Mouse (Mus musculus): ENCODE measurements around the gene Disp3.

Disp3 gene

GRCm38 (mm10) chr4:148287476-148288054 lies at the start of gene Disp3:
Disp3 (minus strand) TSS chr4:148287965.
- ATAC-seq (ENCODE audit: low TSS enrichment), result 0 out of 2 replicates have a peak, but pooled peaks have one; percentile 0

GRCm38 (mm10) chr4:148330269-148330668 lies 42.5 kb upstream of the Disp3 start:
- ATAC-seq (ENCODE audit: low TSS enrichment), result no peak

- no peak for ATAC-seq (ENCODE audit: low TSS enrichment)
Measured at GRCm38 (mm10) chr4:148329431-148329830, 41.7 kb upstream of the Disp3 start.

GRCm38 (mm10) chr4:148328237-148328636 lies 40.5 kb upstream of the Disp3 start:
- no peak for ATAC-seq (ENCODE audit: low TSS enrichment)

DNA sequence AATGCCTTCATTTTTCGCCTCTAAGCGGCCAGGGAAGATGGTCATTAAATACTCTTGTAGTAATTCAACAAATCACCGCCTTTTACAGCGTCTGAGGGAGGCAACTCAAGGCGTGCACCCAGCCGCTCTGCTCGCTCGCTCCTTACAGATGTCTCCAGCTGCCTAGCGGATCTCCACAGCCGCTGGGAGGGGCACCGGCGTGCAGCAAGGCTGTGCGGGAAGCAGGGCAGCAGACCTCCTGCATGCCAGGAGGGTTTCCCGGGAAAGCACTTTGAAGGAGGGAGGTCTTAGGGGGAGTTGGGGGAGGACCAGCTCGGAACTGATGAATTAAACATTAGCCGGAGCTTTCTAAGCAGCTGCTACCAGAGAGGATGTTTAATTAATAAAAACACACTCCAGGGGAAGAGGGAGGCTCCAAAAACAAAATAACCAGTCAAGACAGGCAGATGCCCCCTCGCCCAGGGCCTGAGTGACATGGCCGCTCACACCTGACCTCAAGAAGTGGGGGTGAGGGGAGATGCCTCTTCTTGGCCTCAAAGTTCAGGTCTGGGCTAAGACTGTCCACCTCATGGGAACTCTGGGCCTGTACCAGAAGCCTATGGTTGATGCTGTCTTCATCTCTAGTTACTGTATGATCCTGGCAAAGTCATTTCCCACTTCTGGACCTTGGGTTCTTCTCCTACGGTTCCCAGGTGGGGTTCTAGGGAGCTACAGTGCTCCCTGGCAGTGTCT lies 39.7 kb upstream of the Disp3 start:
- ATAC-seq (ENCODE audit: low TSS enrichment), result no peak

- no peak for ATAC-seq (ENCODE audit: low TSS enrichment)
Measured at GRCm38 (mm10) chr4:148326791-148327190, 39.0 kb upstream of the Disp3 start.

DNA sequence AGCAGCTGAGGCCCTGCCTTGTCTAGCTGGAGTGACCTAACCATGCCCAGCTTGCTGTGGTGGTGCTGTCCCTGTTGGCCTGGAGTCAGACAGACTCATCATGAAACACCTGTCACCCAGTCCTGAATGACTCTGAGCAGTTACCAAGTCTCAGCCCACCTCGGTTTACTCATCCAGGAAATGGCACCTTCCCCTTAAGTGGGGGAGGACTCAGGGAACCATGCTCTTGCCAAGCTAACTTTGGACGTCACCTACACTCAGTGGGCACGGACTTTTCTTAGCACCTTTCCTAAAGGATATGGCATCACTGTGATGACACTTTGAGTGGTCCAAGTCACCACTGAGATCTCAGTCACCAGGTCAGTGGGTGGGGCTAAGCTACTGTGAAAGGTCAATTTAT lies 38.2 kb upstream of the Disp3 start:
- ATAC-seq (ENCODE audit: low TSS enrichment), result no peak

- no peak for ATAC-seq (ENCODE audit: low TSS enrichment)
Measured at GRCm38 (mm10) chr4:148325057-148325456, 37.3 kb upstream of the Disp3 start.

DNA sequence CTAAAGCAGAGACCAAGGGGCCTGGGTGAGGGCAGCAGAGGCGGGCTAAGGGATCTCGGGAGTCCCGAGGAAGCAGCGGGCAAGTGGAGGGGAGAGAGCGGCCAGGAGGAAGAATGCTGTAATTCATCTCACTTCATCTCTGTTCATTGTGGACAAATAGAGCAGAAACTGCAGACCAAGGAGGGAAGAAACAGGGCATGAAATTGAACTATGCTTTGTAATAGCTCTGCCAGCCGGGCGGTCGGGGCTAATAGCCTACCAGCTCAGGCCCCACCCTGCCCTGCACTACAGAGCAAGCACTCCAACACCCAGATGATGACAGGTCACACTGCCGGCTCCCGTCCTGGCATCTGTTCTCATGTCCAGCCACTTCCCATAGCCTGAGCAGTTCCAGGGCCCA lies 34.4 kb upstream of the Disp3 start:
- ATAC-seq (ENCODE audit: low TSS enrichment), result peak; percentile 55

- ATAC-seq (ENCODE audit: low TSS enrichment), result no peak
Measured at GRCm38 (mm10) chr4:148319366-148319765, 31.6 kb upstream of the Disp3 start.

- no peak for ATAC-seq (ENCODE audit: low TSS enrichment)
Measured at GRCm38 (mm10) chr4:148315377-148316175, 27.8 kb upstream of the Disp3 start.

DNA sequence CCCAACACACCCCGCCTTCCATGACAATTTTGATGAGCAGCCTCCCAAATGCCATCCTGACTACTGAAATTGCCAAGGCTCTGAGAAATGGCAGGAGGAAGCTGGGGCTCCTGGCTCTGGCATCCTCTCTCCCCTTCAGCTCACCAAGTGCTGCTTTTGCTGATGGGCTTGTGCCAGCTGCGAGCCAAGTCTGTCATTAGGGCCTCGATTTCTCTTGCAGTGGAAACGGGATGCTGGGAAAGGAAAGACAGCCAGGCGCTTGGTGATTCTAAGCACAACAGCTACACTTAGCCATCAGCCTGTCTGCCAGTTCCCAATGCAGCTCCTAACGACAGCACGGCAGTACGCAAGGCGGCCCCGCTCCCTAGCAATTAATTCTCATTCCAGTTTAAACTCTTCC lies 26.6 kb upstream of the Disp3 start:
- ATAC-seq (ENCODE audit: low TSS enrichment), result peak; percentile 62

- ATAC-seq (ENCODE audit: low TSS enrichment), result no peak
Measured at GRCm38 (mm10) chr4:148313601-148314000, 25.8 kb upstream of the Disp3 start.

DNA sequence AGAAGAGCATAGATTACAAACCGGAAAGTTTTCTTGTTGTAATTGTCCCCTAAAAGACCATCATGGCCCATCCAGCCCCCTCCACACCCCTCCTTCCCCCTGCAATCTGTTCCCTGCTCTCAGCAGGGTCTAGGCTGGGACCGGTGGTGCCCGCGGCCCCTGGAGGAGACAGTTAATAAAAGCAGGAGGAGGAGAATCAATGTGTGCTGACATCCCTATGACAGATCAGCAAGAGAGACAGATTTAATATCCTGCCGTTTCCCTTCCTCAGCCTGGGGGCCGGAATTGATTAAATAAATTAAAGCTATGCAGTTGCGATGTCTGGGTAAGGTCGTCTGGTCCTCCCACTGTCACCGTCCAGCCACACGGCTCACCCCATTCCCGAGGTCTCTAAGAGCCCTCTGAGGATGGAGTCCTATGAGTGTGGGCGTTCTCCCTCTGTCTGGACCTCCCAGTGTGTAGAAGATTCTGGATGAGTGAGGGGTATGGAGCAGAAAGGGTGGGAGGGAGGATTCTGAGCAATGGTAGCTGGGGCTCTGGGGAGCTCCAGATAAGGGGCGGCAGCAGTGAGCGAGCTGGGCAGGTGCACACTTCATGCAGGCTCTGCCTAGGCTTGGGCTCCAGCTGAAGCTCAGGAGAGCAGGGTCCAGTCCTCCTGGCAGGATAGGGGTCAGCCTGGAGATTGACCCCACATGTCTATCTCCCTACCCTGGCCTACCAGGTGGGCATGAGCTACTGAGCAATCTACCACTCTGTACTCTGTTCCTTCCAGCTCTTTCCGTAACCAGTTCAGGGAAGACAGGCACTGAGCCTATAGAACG lies 24.7 kb upstream of the Disp3 start:
- no peak for ATAC-seq (ENCODE audit: low TSS enrichment)

DNA sequence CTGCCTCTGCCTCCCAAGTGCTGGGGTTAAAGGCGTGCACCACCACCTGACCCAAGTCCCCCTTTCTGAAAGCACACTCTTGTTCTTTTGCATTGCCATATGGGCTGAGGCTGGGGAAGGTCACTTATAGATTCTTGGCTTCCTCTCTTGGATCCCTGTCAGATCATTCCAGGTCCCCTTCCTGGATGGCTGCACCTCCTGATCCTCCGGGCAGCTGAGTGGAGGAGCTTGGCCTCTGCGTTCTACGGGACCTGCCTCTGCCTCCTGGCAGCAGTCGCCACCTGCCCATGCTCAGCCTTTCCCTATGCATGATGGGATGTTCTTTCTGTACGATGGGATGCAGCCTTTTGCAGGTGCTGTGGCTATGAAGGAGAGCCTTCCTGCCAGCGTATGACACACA lies 23.1 kb upstream of the Disp3 start:
- ATAC-seq (ENCODE audit: low TSS enrichment), result no peak

DNA sequence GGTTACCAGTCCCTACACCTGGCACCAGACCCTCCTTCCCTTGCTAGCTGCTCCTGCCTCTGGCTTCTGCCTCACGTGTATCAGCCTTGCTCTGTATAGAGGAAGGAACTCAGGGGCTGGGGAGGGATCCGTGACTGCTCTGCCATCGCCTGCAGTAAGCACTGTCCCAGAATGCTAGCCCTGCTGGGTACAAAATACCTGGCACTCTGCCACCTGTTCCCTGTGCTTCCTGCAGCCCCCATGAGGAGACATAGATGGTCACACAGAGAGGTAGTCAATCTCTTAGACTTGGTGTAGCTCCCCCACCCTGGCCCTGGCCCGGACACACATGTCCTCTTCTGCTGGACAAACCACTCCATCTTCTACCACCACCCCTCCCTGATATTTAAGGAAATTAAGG lies 22.4 kb upstream of the Disp3 start:
- ATAC-seq (ENCODE audit: low TSS enrichment), result no peak

DNA sequence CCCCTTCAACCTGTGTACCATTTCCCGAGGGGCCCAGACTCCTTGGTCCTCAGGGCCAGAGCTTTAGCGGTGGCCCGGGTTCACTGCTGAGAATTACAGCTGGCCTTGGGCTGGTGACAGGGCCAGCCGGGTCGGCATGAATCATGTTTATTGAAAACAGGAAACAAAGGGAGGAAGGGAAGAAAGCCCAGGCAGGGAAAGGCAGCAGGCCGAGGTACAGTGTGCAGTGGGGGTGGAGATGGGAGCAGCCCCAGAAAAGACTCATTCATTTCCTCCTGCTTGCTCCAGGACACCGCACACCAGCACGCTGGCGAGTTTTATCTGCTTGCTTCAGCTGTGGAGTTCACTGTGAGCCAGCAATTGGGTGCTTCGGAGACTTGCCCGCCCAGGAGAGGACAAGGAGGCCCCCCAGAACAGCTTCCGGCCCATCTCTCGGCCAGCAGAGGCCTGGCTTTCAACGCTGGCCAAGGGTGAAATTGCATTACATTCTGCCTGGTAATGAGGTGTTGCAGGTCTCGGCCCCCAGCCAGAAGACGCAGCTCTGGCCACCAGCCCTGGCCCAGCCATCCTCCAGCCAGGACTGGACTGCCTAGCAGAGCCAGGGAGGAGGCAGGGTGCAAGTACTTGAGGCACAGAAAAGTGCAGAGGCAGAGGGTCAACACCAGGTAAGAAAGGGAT lies 18.8 kb upstream of the Disp3 start:
- ATAC-seq (ENCODE audit: low TSS enrichment), result peak; percentile 75

DNA sequence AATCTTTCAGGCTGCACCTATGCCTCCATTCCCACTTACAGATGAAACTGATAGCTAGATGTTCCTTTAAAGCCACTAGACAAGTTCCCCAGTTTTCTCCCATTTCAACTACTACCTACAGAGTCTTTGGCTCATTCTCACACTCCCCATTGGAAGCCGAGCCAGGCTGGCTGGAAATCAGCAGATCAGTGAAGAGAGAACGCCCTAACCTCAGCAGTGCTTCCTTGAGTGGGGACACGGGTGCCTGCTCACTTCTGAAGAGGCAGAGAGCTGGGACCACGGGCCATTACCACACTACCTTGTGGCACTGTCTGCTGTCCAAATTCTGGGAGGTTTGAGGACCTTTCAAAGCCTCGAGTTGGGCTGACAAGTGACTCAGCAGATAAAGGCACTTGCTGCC lies 11.0 kb upstream of the Disp3 start:
- ATAC-seq (ENCODE audit: low TSS enrichment), result peak; percentile 62

DNA sequence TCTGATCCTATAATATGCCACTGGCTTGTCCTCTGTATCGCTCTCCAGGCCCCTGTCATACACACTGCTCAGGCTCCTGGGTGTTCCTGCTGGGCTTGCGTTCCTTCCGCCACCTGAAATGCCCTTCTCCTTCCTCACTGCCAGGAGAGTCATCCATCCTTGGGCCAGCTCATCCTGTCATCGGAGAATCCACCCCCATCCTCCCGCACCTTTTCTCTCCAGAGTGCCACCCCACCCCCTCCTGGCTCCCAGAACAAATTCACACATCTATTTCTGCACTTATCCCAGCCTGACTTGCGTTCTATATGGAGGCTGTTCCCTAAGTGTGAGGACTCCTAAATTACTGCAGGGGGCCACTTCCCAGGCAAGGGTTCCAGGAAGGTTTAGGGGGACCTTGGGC lies 9.9 kb upstream of the Disp3 start:
- ATAC-seq (ENCODE audit: low TSS enrichment), result peak; percentile 81

GRCm38 (mm10) chr4:148293319-148293718 lies 5.6 kb upstream of the Disp3 start:
- no peak for ATAC-seq (ENCODE audit: low TSS enrichment)

GRCm38 (mm10) chr4:148291849-148292248 lies 4.1 kb upstream of the Disp3 start:
- ATAC-seq (ENCODE audit: low TSS enrichment), result no peak

All from frontal cortex, adult (tissue).